Comparison of ENCODE assay signal across 8 mouse cellular contexts in genomic region chr11:69322693-69323471, GRCm38 (mm10). TPM values are rescaled to one million over a fixed set of nuclear protein-coding genes. Genes with fewer than 3 reads are reported as not detected.
A peak's percentile ranks its signal among the peaks of the same experiment; 100 is the strongest.
DNase-seq lines count a peak whose midpoint lies in the region; ATAC-seq and TF ChIP-seq lines count a peak whose summit lies in the region.

No protein-coding gene starts in this region.

- peak overlapping the region; percentile 92; the same call in 1 of the 2 replicates for H3K27ac ChIP-seq in cerebellum, adult 2 months (ENCODE audit: insufficient read depth, low read length)
- peak overlapping the region; percentile 88 for H3K27ac ChIP-seq in embryonic facial prominence, embryonic 14.5 days (replicated peaks; ENCODE audit: low read depth, low read length)
- H3K27ac ChIP-seq in intestine, postnatal 0 days (ENCODE audit: low read depth, low read length), result peak overlapping the region; percentile 84

- H3K36me3 ChIP-seq in embryonic facial prominence, embryonic 14.5 days (ENCODE audit: control insufficient read depth, insufficient read depth, low read length), result peaks cover 26% of the 10 kb centered on the region
- peaks cover 19% of the 10 kb centered on the region for H3K36me3 ChIP-seq in intestine, postnatal 0 days (ENCODE audit: control insufficient read depth, insufficient read depth)

- H3K9ac ChIP-seq in embryonic facial prominence, embryonic 14.5 days (ENCODE audit: low read depth, low read length), result peak overlapping the region; percentile 89
- H3K9ac ChIP-seq in intestine, postnatal 0 days (ENCODE audit: low read depth, low read length), result peak overlapping the region; percentile 66

- H3K4me3 ChIP-seq in cerebellum, adult 2 months (replicated peaks; ENCODE audit: insufficient read depth, low read depth, low read length), result peak overlapping the region; percentile 92
- peak overlapping the region; percentile 66 for H3K4me3 ChIP-seq in embryonic facial prominence, embryonic 14.5 days (ENCODE audit: low read depth, low read length)
- H3K4me3 ChIP-seq in intestine, postnatal 0 days (ENCODE audit: low read depth, low read length), result peak overlapping the region; percentile 66

- WGBS in cerebellum, adult 2 months, result 3% methylated on average over 18 of the region's 18 CpGs
- WGBS in embryonic facial prominence, embryonic 14.5 days, result 19% methylated on average over 18 of the region's 18 CpGs
- 11% methylated on average over 18 of the region's 18 CpGs for WGBS in intestine, postnatal 0 days

- ATAC-seq in embryonic facial prominence, embryonic 14.5 days (ENCODE audit: low read depth), result no peak
- ATAC-seq in intestine, postnatal 0 days, result no peak

- peak overlapping the region; percentile 89 for H3K4me2 ChIP-seq in embryonic facial prominence, embryonic 14.5 days (ENCODE audit: low read depth, low read length)
- peak overlapping the region; percentile 76 for H3K4me2 ChIP-seq in intestine, postnatal 0 days (replicated peaks; ENCODE audit: low read depth)

- DNase-seq in cerebellum, adult 2 months, result no peak
- DNase-seq in cerebellum, adult 11-12 months, result no peak
- DNase-seq in 3T3-L1 (ENCODE audit: low read depth, low spot score), result peak; percentile 53
- peak; percentile 11 for DNase-seq in embryonic facial prominence, embryonic 14.5 days (ENCODE audit: low spot score)
- DNase-seq in retina, embryonic 14.5 days (ENCODE audit: low spot score), result peak; percentile 18
- DNase-seq in kidney, adult 18-20 months, result no peak
- DNase-seq in spleen, postnatal 14 days (ENCODE audit: low spot score in 2 of 2), result no peak

- no peaks in the 10 kb centered on the region for H3K9me3 ChIP-seq in embryonic facial prominence, embryonic 14.5 days (ENCODE audit: control insufficient read depth, low read length)
- H3K9me3 ChIP-seq in intestine, postnatal 0 days (ENCODE audit: control insufficient read depth), result no peaks in the 10 kb centered on the region

- no peak for TF ChIP-seq CTCF in cerebellum, adult 2 months (IDR thresholded peaks at IDR 0.05; ENCODE audit: borderline replicate concordance, insufficient read depth, low read depth, low read length)
- TF ChIP-seq CTCF in intestine, postnatal 0 days (IDR thresholded peaks at IDR 0.05; ENCODE audit: low read depth), result no peak

- peaks cover 6% of the 10 kb centered on the region for H3K4me1 ChIP-seq in cerebellum, adult 2 months (ENCODE audit: control insufficient read depth, insufficient read depth, low read length)
- H3K4me1 ChIP-seq in embryonic facial prominence, embryonic 14.5 days (ENCODE audit: control insufficient read depth, insufficient read depth, low read length), result peaks cover 23% of the 10 kb centered on the region
- H3K4me1 ChIP-seq in intestine, postnatal 0 days (replicated peaks; ENCODE audit: control insufficient read depth, insufficient read depth, low read length), result 0 out of 2 replicates have a peak, but pooled peaks cover 2% of the 10 kb centered on the region

- no peaks in the 10 kb centered on the region for H3K27me3 ChIP-seq in cerebellum, adult 2 months (ENCODE audit: control insufficient read depth, insufficient read depth, low read length)
- peaks cover 14% of the 10 kb centered on the region for H3K27me3 ChIP-seq in embryonic facial prominence, embryonic 14.5 days (replicated peaks; ENCODE audit: control insufficient read depth, insufficient read depth, low read length)
- H3K27me3 ChIP-seq in intestine, postnatal 0 days (replicated peaks; ENCODE audit: control insufficient read depth, insufficient read depth, low read length), result peaks cover 5% of the 10 kb centered on the region; the same call in 1 of the 2 replicates

- no peak for TF ChIP-seq POLR2A in cerebellum, adult 2 months (IDR thresholded peaks at IDR 0.05; ENCODE audit: borderline replicate concordance, insufficient read depth, low read length)

RNA-seq across cellular contexts. Expression of gene Cntrob, which starts 0.7 kb away (rescaled TPM):
- 22.0 and 23.0 TPM in 2 replicates for polyA plus RNA-seq in cerebellum, adult 2 months (2012; rRNA removed)
- 12.4 and 15.7 TPM in 2 replicates for polyA plus RNA-seq in embryonic facial prominence, embryonic 14.5 days (2014; fragmentation: Nextera tagmentation; extraction: Ambion mirVana)
- 7.4 and 7.9 TPM in 2 replicates for polyA plus RNA-seq in intestine, postnatal 0 days (2015; fragmentation: Nextera tagmentation; extraction: Ambion mirVana)

RNA-seq across cellular contexts. Expression of gene Trappc1, which starts 0.9 kb away (rescaled TPM):
- 81.4 and 83.6 TPM in 2 replicates for polyA plus RNA-seq in cerebellum, adult 2 months (2012; rRNA removed)
- 147 and 164 TPM in 2 replicates for polyA plus RNA-seq in embryonic facial prominence, embryonic 14.5 days (2014; fragmentation: Nextera tagmentation; extraction: Ambion mirVana)
- 173 and 182 TPM in 2 replicates for polyA plus RNA-seq in intestine, postnatal 0 days (2015; fragmentation: Nextera tagmentation; extraction: Ambion mirVana)

RNA-seq across cellular contexts. Expression of gene Kcnab3, which starts 3.2 kb away (rescaled TPM):
- 93.6 and 117 TPM in 2 replicates for polyA plus RNA-seq in cerebellum, adult 2 months (2012; rRNA removed)
- polyA plus RNA-seq in embryonic facial prominence, embryonic 14.5 days (2014; fragmentation: Nextera tagmentation; extraction: Ambion mirVana), result 1.7 and 2.0 TPM in 2 replicates
- 1.3 and 1.4 TPM in 2 replicates for polyA plus RNA-seq in intestine, postnatal 0 days (2015; fragmentation: Nextera tagmentation; extraction: Ambion mirVana)

RNA-seq across cellular contexts. Expression of gene Rnf227, which starts 17.4 kb away (rescaled TPM):
- 130 and 135 TPM in 2 replicates for polyA plus RNA-seq in cerebellum, adult 2 months (2012; rRNA removed)
- polyA plus RNA-seq in embryonic facial prominence, embryonic 14.5 days (2014; fragmentation: Nextera tagmentation; extraction: Ambion mirVana), result 15.6 and 17.1 TPM in 2 replicates
- 7.8 and 7.9 TPM in 2 replicates for polyA plus RNA-seq in intestine, postnatal 0 days (2015; fragmentation: Nextera tagmentation; extraction: Ambion mirVana)

RNA-seq across cellular contexts. Expression of gene Chd3, which starts 46.3 kb away (rescaled TPM):
- polyA plus RNA-seq in cerebellum, adult 2 months (2012; rRNA removed), result 111 and 115 TPM in 2 replicates
- 68.9 and 73.3 TPM in 2 replicates for polyA plus RNA-seq in embryonic facial prominence, embryonic 14.5 days (2014; fragmentation: Nextera tagmentation; extraction: Ambion mirVana)
- 19.4 and 24.8 TPM in 2 replicates for polyA plus RNA-seq in intestine, postnatal 0 days (2015; fragmentation: Nextera tagmentation; extraction: Ambion mirVana)

Comparison
In these comparisons a context has a peak if more than half of its experiments do, and no peak if none do; other contexts are left out.
1. DNase-seq: peak in 3T3-L1 (single experiment), embryonic facial prominence, embryonic 14.5 days (single experiment) and retina, embryonic 14.5 days (single experiment); none in cerebellum, adult 2 months (0 of 2), cerebellum, adult 11-12 months (single experiment), kidney, adult 18-20 months (single experiment) and spleen, postnatal 14 days (0 of 2).
2. RNA of gene Kcnab3, which starts 3.2 kb away (polyA plus RNA-seq): 93.6 to 117 TPM in cerebellum, adult 2 months; 1.7 to 2.0 TPM in embryonic facial prominence, embryonic 14.5 days and 1.3 to 1.4 TPM in intestine, postnatal 0 days; every median in the first group is over 10 times any median in the second.
3. Peak in every context shown above with its lines, with median percentiles within 50 percentile points of each other: H3K27ac ChIP-seq and H3K4me3 ChIP-seq.